Mouse (Mus musculus): ENCODE results near the gene Xpo4.

Xpo4 gene

GRCm38 (mm10) chr14:57536820-57537219 lies 128.4 kb downstream of the Xpo4 start:
- DNase-seq (ENCODE audit: extremely low spot score) = peak; percentile 27

- no peak for DNase-seq (ENCODE audit: extremely low spot score)
Measured at GRCm38 (mm10) chr14:57535646-57536045, 129.6 kb downstream of the Xpo4 start.

- peak; percentile 13 for DNase-seq (ENCODE audit: extremely low spot score)
Measured at GRCm38 (mm10) chr14:57534961-57535360, 130.3 kb downstream of the Xpo4 start.

- DNase-seq (ENCODE audit: extremely low spot score) = no peak
Measured at GRCm38 (mm10) chr14:57534346-57534745, 130.9 kb downstream of the Xpo4 start.

- no peak for DNase-seq (ENCODE audit: extremely low spot score)
Measured at GRCm38 (mm10) chr14:57533841-57534240, 131.4 kb downstream of the Xpo4 start.

GRCm38 (mm10) chr14:57533214-57533613 lies 132.0 kb downstream of the Xpo4 start:
- DNase-seq (ENCODE audit: extremely low spot score) = peak; percentile 45

- no peak for DNase-seq (ENCODE audit: extremely low spot score)
Measured at GRCm38 (mm10) chr14:57532577-57532976, 132.7 kb downstream of the Xpo4 start.

- no peak for DNase-seq (ENCODE audit: extremely low spot score)
Measured at GRCm38 (mm10) chr14:57529786-57530515, 135.3 kb downstream of the Xpo4 start.

- no peak for DNase-seq (ENCODE audit: extremely low spot score)
Measured at GRCm38 (mm10) chr14:57529086-57529785, 136.0 kb downstream of the Xpo4 start.

GRCm38 (mm10) chr14:57527598-57527997 lies 137.6 kb downstream of the Xpo4 start:
- DNase-seq (ENCODE audit: extremely low spot score) = no peak

Measured in embryo, embryonic 9.5 days (tissue).